Mouse (Mus musculus): ENCODE data around the gene Oxct1. TPM values are rescaled to one million over a fixed set of nuclear protein-coding genes. Genes with fewer than 3 reads are reported as not detected.
A peak's percentile ranks its signal among the peaks of the same experiment; 100 is the strongest.

The Oxct1 gene
- polyA plus RNA-seq, 1 experiment from 2014 or later = 201 TPM

DNA sequence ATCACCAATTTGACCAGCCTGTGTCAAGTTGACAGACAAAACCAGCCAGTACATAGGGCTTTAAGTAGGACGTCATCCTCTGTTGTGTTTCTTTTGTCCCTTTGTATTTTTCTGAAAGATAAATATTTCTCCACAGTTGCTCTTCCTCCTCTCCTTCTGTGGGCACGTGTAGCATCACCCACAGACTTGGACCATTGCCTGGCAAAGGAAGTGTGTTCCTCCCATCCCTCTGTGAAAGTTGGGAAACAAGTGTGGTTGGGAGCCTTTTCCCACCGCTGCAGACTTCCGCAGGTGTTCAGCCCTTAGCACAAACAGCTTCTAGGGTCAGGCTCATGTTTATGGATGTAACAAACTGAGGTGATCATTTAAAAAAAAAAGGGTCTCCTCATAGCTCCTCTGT lies 61.3 kb downstream of the Oxct1 start:
- Histone ChIP-seq H3K9ac (replicated peaks) (no peak overlapping the region), H3K36me3 (peaks cover 4% of the 10 kb centered on the region; the same call in 1 of the 2 replicates), H3K9me3 (no peaks in the 10 kb centered on the region), H3K4me2 (replicated peaks) (no peak overlapping the region), H3K27me3 (no peaks in the 10 kb centered on the region), H3K27ac (replicated peaks) (no peak overlapping the region), H3K4me1 (no peaks in the 10 kb centered on the region), H3K4me3 (no peak overlapping the region)
- 75% methylated on average over 4 of the region's 4 CpGs for WGBS
- peak; percentile 5; the same call in 1 of the 2 replicates for ATAC-seq (ENCODE audit: low FRiP score, low read depth)

DNA sequence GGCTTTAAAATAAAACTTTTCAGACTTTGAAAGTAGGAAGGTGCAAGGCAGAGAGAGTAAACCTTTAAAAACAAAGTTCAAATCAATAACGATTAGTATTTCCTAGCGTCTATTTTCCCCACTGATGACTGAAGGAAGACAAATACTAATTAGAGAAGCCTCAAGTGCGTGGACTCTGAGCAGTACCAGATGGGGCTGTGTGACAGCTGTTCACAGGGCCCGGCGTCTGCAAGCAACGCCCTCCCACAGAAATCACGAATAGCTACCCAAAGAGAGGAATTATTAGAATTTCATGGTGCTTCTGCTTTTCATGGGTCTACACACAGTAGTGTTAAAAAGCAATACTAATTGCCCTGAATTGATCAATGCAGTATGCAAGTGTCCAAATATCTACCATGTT lies 61.7 kb downstream of the Oxct1 start:
- peaks cover 4% of the 10 kb centered on the region; the same call in 1 of the 2 replicates for H3K36me3 ChIP-seq
- H3K9me3 ChIP-seq = no peaks in the 10 kb centered on the region
- H3K4me2 ChIP-seq (replicated peaks) = no peak overlapping the region
- H3K9ac ChIP-seq (replicated peaks) = no peak overlapping the region
- ATAC-seq (ENCODE audit: low FRiP score, low read depth) = peak; percentile 58
- H3K27ac ChIP-seq (replicated peaks) = no peak overlapping the region
- no peak overlapping the region for H3K4me3 ChIP-seq
- no peaks in the 10 kb centered on the region for H3K4me1 ChIP-seq
- 62% methylated on average over 7 of the region's 7 CpGs for WGBS
- H3K27me3 ChIP-seq = no peaks in the 10 kb centered on the region

DNA sequence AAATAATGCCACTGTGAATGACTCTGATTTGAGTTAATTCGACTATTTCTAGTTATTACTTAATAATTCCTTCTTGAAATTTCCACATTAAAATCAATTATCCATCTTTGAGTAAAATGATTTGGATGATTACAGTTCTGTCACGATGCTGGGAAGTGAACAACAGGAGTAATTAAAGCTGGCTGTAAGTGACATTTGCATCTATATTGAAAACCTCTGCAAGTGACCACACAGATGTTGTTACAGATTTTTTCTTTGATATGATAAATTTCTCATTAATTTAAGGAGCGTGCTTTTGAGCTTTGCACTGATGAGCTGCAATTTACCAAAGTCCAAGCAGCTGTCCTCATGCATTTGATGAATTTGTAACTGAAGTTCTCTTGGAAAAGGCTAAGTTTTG lies 64.4 kb downstream of the Oxct1 start:
- Histone ChIP-seq H3K4me1 (no peaks in the 10 kb centered on the region), H3K4me2 (replicated peaks) (no peak overlapping the region), H3K9ac (replicated peaks) (no peak overlapping the region), H3K27ac (replicated peaks) (no peak overlapping the region), H3K36me3 (peaks cover 4% of the 10 kb centered on the region; the same call in 1 of the 2 replicates), H3K4me3 (no peak overlapping the region), H3K27me3 (no peaks in the 10 kb centered on the region), H3K9me3 (no peaks in the 10 kb centered on the region)
- 68% methylated on average over 3 of the region's 3 CpGs for WGBS
- ATAC-seq (ENCODE audit: low FRiP score, low read depth) = no peak

DNA sequence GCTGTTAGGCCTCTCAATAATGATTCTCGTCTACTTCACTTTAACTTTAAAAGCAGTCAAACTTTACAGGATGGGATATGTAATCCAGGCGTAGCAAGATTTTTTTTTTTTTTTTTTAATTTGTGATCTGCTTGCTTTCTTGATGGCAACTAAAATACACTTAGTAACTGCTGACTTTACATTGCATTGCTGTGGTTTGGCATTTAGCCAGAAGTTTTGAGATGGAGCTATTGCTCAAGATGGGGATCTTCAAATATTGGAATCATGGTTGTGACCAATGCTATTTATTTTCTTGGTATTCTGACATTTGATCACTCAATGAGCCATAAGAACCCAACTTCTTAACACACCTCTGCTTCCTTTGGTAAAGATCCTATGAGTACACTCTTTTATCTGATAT lies 66.4 kb downstream of the Oxct1 start:
- 88% methylated on average over 2 of the region's 2 CpGs for WGBS
- H3K36me3 ChIP-seq = peaks cover 4% of the 10 kb centered on the region; the same call in 1 of the 2 replicates
- H3K27ac ChIP-seq (replicated peaks) = no peak overlapping the region
- H3K4me1 ChIP-seq = no peaks in the 10 kb centered on the region
- H3K4me2 ChIP-seq (replicated peaks) = no peak overlapping the region
- ATAC-seq (ENCODE audit: low FRiP score, low read depth) = no peak
- no peak overlapping the region for H3K4me3 ChIP-seq
- H3K9me3 ChIP-seq = no peaks in the 10 kb centered on the region
- no peaks in the 10 kb centered on the region for H3K27me3 ChIP-seq
- no peak overlapping the region for H3K9ac ChIP-seq (replicated peaks)

DNA sequence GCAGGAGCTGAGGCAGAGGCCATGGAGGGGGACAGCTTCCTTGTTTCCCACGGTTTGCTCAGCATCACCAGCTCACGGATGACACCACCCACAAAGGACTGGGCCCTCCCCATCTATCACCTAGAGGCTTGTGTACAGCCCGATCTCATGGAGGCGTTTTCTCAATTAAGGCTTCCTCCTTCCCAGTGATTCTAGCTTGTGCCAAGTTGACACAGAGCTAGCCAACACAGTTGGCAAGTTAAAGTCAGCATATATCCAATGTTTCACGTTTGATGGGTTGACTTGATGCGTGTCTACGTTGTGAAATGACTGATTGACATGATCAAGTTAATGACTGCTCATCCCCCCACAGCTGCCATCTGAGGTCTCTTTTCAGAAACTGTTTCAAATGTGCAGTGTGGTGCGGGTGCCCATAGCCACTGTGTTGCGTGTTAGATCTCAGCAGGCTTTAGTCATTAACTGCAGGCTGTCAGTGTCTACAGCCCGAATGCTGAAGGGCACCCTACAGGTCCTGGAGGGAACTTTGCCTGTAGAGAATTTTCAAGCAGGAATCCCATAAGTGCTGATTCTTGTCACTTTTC lies 74.2 kb downstream of the Oxct1 start:
- ATAC-seq (ENCODE audit: low FRiP score, low read depth) = no peak
- 91% methylated on average over 10 of the region's 10 CpGs for WGBS
- no peak overlapping the region for H3K9ac ChIP-seq (replicated peaks)

DNA sequence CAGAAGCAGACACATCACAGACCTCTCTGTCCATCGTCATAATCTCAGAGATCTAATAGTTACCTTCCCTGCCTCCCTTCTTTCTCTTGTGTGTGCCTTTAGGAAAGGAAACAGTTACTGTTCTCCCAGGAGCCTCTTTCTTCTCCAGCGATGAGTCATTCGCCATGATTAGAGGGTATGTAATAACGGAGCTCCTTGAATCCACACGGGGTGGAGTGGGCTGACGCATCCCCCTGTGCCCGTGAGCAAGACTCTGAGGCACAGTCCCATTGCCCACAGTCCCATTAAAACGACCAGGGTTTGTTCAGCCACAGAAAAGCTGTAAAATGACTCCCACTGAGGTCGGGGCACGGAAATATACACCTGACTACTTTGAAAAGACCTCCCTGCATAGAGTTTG lies 74.8 kb downstream of the Oxct1 start:
- H3K4me3 ChIP-seq = no peak overlapping the region
- WGBS = 91% methylated on average over 10 of the region's 10 CpGs
- H3K36me3 ChIP-seq = peaks cover 25% of the 10 kb centered on the region
- ATAC-seq (ENCODE audit: low FRiP score, low read depth) = no peak
- H3K9me3 ChIP-seq = no peaks in the 10 kb centered on the region
- H3K4me1 ChIP-seq = no peaks in the 10 kb centered on the region
- H3K9ac ChIP-seq (replicated peaks) = no peak overlapping the region
- no peak overlapping the region for H3K4me2 ChIP-seq (replicated peaks)
- no peaks in the 10 kb centered on the region for H3K27me3 ChIP-seq
- no peak overlapping the region for H3K27ac ChIP-seq (replicated peaks)

More for the DNA sequence above, 74.2 kb downstream of the Oxct1 start:
- no peak overlapping the region for H3K4me3 ChIP-seq
- no peak overlapping the region for H3K4me2 ChIP-seq (replicated peaks)
- no peaks in the 10 kb centered on the region for H3K27me3 ChIP-seq
- peaks cover 25% of the 10 kb centered on the region for H3K36me3 ChIP-seq
- H3K27ac ChIP-seq (replicated peaks) = no peak overlapping the region
- H3K4me1 ChIP-seq = no peaks in the 10 kb centered on the region
- H3K9me3 ChIP-seq = no peaks in the 10 kb centered on the region

DNA sequence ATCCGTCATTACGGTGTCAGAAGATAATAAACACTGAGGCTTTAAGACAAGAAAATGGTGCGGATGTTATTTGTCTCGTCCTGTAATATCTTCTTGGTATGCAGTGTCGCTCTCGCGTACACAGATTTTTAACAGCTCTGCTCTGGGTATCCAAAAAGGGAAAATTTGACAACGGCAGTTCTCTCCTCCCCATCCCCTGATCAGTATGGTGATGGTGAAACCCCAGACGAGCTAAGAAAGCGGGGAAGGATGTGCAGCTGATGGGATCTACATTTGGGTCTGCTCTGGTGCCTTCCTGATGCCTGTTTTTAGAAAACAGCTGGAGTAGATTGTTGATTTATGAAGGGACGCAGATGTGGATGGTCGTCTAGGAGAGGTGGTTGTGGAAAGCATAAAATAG lies 78.1 kb downstream of the Oxct1 start:
- ATAC-seq (ENCODE audit: low FRiP score, low read depth) = no peak
- H3K4me1 ChIP-seq = no peaks in the 10 kb centered on the region
- peaks cover 25% of the 10 kb centered on the region for H3K36me3 ChIP-seq
- no peaks in the 10 kb centered on the region for H3K27me3 ChIP-seq
- no peak overlapping the region for H3K4me3 ChIP-seq
- no peak overlapping the region for H3K9ac ChIP-seq (replicated peaks)
- no peaks in the 10 kb centered on the region for H3K9me3 ChIP-seq
- no peak overlapping the region for H3K27ac ChIP-seq (replicated peaks)
- H3K4me2 ChIP-seq (replicated peaks) = no peak overlapping the region
- WGBS = 90% methylated on average over 12 of the region's 12 CpGs

DNA sequence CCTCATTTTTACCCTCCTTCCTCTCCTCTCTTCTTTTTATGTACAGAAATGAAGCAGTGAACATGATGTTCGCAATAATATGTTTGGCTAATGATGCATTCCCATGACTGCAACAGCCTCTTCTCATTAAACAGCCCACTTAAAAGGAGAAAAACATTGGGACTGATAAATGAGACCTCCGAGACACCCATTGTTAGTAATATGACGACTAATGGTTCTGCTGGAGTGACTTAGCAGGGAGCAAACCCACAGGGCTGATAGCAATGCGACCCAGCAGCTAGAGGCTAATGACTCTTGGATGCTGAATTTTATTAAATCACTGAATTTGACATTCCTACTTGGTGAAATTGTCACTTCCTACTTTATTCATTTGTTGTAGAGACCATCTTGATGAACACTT lies 79.3 kb downstream of the Oxct1 start:
- Histone ChIP-seq H3K4me2 (replicated peaks) (no peak overlapping the region), H3K4me3 (no peak overlapping the region), H3K4me1 (no peaks in the 10 kb centered on the region), H3K9me3 (no peaks in the 10 kb centered on the region), H3K9ac (replicated peaks) (no peak overlapping the region), H3K36me3 (peaks cover 24% of the 10 kb centered on the region), H3K27me3 (no peaks in the 10 kb centered on the region), H3K27ac (replicated peaks) (no peak overlapping the region)
- WGBS = 79% methylated on average over 4 of the region's 4 CpGs
- ATAC-seq (ENCODE audit: low FRiP score, low read depth) = no peak

DNA sequence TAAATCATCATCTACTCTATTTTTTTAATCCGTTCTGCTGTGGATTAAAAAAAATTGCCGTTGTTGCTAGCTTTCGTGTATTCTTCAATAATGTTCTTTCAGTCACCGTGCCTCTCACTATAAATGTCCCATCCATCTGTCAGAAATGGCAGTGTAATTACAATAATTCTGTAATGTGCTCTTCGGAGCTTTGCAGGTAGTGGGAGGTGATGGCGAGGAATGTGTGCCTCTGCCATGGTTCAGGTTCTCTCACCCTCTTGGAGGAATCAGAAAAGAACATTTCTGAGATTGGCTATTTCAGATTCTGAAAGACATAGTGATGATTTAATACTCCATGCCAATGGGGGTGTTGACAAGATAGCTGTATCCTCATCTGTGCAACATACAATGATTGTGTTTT lies 93.8 kb downstream of the Oxct1 start:
- ATAC-seq (ENCODE audit: low FRiP score, low read depth) = no peak
- Histone ChIP-seq H3K4me1 (no peaks in the 10 kb centered on the region), H3K36me3 (no peaks in the 10 kb centered on the region), H3K27me3 (no peaks in the 10 kb centered on the region), H3K9me3 (no peaks in the 10 kb centered on the region), H3K27ac (replicated peaks) (no peak overlapping the region), H3K4me2 (replicated peaks) (no peak overlapping the region), H3K4me3 (no peak overlapping the region), H3K9ac (replicated peaks) (no peak overlapping the region)
- WGBS = 92% methylated on average over 6 of the region's 6 CpGs

DNA sequence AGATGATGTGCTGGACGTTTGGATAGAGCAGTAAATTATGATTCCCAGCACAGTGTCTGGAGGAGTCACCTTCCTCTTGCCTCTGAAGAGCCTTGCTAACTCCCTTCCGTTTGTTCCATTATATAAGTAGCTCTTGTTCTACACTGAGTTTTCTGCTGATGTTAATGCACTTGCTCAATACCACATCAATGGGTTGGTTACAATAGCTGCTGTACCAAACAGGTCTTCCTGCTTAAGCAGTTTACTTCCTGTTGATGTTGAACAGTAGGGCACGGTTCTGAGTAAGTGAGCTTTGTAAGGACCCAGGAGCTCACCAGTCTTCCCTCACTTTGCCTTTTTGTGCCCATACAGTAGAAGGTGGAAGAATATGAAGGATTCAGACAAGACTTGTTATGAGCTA lies 98.5 kb downstream of the Oxct1 start:
- no peak for ATAC-seq (ENCODE audit: low FRiP score, low read depth)
- peaks cover 7% of the 10 kb centered on the region; the same call in 1 of the 2 replicates for H3K36me3 ChIP-seq
- H3K4me2 ChIP-seq (replicated peaks) = no peak overlapping the region
- H3K27me3 ChIP-seq = no peaks in the 10 kb centered on the region
- no peaks in the 10 kb centered on the region for H3K4me1 ChIP-seq
- H3K4me3 ChIP-seq = no peak overlapping the region
- no peaks in the 10 kb centered on the region for H3K9me3 ChIP-seq
- no peak overlapping the region for H3K27ac ChIP-seq (replicated peaks)
- 59% methylated on average over 3 of the region's 3 CpGs for WGBS
- H3K9ac ChIP-seq (replicated peaks) = no peak overlapping the region

DNA sequence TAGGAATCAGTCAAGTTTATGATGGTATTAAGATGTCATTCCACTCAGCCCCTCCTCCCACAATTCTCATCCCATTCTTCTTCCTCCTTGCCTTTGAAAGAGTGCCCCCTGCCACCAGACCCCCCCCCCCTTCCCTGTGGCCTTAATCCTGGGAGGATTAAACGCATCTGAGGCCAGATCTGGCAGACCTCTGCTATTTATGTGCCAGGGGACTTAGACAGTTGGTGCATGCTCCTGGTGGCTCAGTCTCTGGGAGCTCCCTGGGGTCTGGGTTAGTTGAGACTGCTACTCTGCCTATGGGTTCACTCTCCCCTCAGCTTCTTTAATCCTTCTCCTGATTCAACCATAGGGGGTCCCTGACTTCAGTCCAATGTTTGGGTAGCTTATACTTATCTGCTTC lies 112.3 kb downstream of the Oxct1 start:
- H3K4me1 ChIP-seq = peaks cover 3% of the 10 kb centered on the region; the same call in 1 of the 2 replicates
- no peaks in the 10 kb centered on the region for H3K27me3 ChIP-seq
- no peaks in the 10 kb centered on the region; the same call in 1 of the 2 replicates for H3K9me3 ChIP-seq
- no peak overlapping the region for H3K4me2 ChIP-seq (replicated peaks)
- H3K4me3 ChIP-seq = no peak overlapping the region
- 0% methylated on average over 1 of the region's 1 CpGs for WGBS
- ATAC-seq (ENCODE audit: low FRiP score, low read depth) = no peak
- no peak overlapping the region for H3K9ac ChIP-seq (replicated peaks)
- peaks cover 5% of the 10 kb centered on the region; the same call in 1 of the 2 replicates for H3K36me3 ChIP-seq
- no peak overlapping the region for H3K27ac ChIP-seq (replicated peaks)

DNA sequence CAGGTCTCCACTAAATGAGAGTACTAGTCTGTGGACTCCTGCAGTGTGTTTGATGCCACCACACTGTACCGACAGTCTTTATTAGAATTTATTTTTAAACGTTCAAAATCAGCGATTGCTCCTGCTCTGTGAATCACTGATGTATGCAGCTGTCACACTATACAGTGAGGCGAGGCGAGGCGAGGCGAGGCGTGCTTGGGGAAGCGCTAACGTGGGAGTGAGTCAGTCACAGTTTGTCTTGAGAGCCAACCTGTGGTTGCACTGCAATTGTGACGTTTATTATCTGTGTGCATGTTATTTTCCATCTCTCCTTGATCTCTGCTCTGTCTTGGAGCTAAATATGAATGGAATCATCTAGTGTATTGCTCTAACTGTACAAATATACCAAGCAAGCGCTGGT lies 113.3 kb downstream of the Oxct1 start:
- Histone ChIP-seq H3K4me1 (peaks cover 3% of the 10 kb centered on the region; the same call in 1 of the 2 replicates), H3K27ac (replicated peaks) (no peak overlapping the region), H3K27me3 (no peaks in the 10 kb centered on the region), H3K36me3 (peaks cover 5% of the 10 kb centered on the region; the same call in 1 of the 2 replicates), H3K9me3 (no peaks in the 10 kb centered on the region; the same call in 1 of the 2 replicates), H3K9ac (replicated peaks) (no peak overlapping the region), H3K4me3 (no peak overlapping the region), H3K4me2 (replicated peaks) (no peak overlapping the region)
- WGBS = 89% methylated on average over 12 of the region's 12 CpGs
- no peak for ATAC-seq (ENCODE audit: low FRiP score, low read depth)

DNA sequence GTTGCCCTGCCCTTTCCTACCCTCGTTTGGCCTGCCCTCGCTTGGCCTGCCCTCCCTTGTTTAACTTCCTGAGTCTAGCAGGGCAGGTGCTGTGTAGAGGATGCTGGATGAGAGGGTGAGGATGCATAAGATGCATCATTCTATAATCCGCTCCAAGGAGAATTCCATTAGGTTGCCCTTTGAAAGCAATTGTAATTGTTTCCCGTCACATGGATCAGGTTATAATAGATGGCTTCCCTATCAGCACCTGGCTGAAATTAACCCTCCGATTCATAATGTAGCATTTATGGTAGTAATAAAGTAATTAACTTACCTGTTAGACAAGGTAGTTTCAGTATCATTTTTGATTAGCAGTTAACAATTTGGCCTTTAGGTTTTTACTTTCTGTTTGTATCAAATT lies 119.2 kb downstream of the Oxct1 start:
- H3K4me3 ChIP-seq = no peak overlapping the region
- no peaks in the 10 kb centered on the region for H3K27me3 ChIP-seq
- WGBS = 83% methylated on average over 5 of the region's 5 CpGs
- H3K36me3 ChIP-seq = peaks cover 9% of the 10 kb centered on the region; the same call in 1 of the 2 replicates
- H3K9me3 ChIP-seq = no peaks in the 10 kb centered on the region
- no peak for ATAC-seq (ENCODE audit: low FRiP score, low read depth)
- H3K9ac ChIP-seq (replicated peaks) = no peak overlapping the region
- H3K4me1 ChIP-seq = no peaks in the 10 kb centered on the region
- no peak overlapping the region for H3K27ac ChIP-seq (replicated peaks)
- H3K4me2 ChIP-seq (replicated peaks) = no peak overlapping the region
